Mouse (Mus musculus) c-Kit-positive CD71-negative TER-119-negative erythroid progenitor cells, embryonic 14.5 days (primary cell): ENCODE results near the gene Ppp1r18.
A peak's percentile ranks its signal among the peaks of the same experiment; 100 is the strongest.

Experiments
- DNase-seq: peaks from one replicate; pipeline ENCODE4 v3.0.0-alpha.2; 2013; ENCODE audit warnings: low read depth

Ppp1r18 gene

GRCm38 (mm10) chr17:35869346-35870067 is 4.1 kb downstream of the Ppp1r18 start:
- no peak for DNase-seq

- DNase-seq: peak; percentile 83
These were observed 4.9 kb downstream of the Ppp1r18 start for GRCm38 (mm10) chr17:35870151-35870883.

GRCm38 (mm10) chr17:35870884-35871696 is 5.7 kb downstream of the Ppp1r18 start:
- DNase-seq: no peak

- no peak for DNase-seq
These were observed 8.6 kb downstream of the Ppp1r18 start for GRCm38 (mm10) chr17:35873774-35874519.

- no peak for DNase-seq
These were observed 9.3 kb downstream of the Ppp1r18 start for GRCm38 (mm10) chr17:35874721-35875120.

- DNase-seq: peak; percentile 96
These were observed 14.1 kb downstream of the Ppp1r18 start, which contains the start of gene Dhx16 for GRCm38 (mm10) chr17:35879245-35880057. Dhx16 (plus strand) TSS chr17:35879819.

- no peak for DNase-seq
These were observed 17.5 kb downstream of the Ppp1r18 start for GRCm38 (mm10) chr17:35882924-35883323.

GRCm38 (mm10) chr17:35883777-35884176 is 18.4 kb downstream of the Ppp1r18 start:
- DNase-seq: no peak

- no peak for DNase-seq
These were observed 22.3 kb downstream of the Ppp1r18 start for GRCm38 (mm10) chr17:35887725-35888124.

- DNase-seq: no peak
These were observed 31.6 kb downstream of the Ppp1r18 start, which contains the start of gene 2310061I04Rik for GRCm38 (mm10) chr17:35896781-35897643. 2310061I04Rik (minus strand) TSS chr17:35897431.

- no peak for DNase-seq
These were observed 32.5 kb downstream of the Ppp1r18 start for GRCm38 (mm10) chr17:35897644-35898573.

- DNase-seq: no peak
These were observed 35.2 kb downstream of the Ppp1r18 start for GRCm38 (mm10) chr17:35900636-35901035.

- DNase-seq: no peak
These were observed 38.1 kb downstream of the Ppp1r18 start for GRCm38 (mm10) chr17:35903343-35903991.

- DNase-seq: no peak
These were observed 38.6 kb downstream of the Ppp1r18 start for GRCm38 (mm10) chr17:35903992-35904355.

- DNase-seq: no peak
These were observed 40.2 kb downstream of the Ppp1r18 start for GRCm38 (mm10) chr17:35905587-35905986.

GRCm38 (mm10) chr17:35907609-35908008 is 42.2 kb downstream of the Ppp1r18 start:
- no peak for DNase-seq

- DNase-seq: no peak
These were observed 44.0 kb downstream of the Ppp1r18 start for GRCm38 (mm10) chr17:35909186-35909918.
